Mouse (Mus musculus): ENCODE results near the gene Egfem1.

GRCm38 (mm10) chr3:29421634-29422033 lies 339.8 kb downstream of the Egfem1 start:
- TF ChIP-seq EP300 (IDR thresholded peaks at IDR 0.05; ENCODE audit: low read length), result no peak
- TF ChIP-seq MAFK (IDR thresholded peaks at IDR 0.05; ENCODE audit: insufficient replicate concordance, low read length), result no peak
- TF ChIP-seq POLR2AphosphoS2 (IDR thresholded peaks at IDR 0.05; ENCODE audit: low read depth, low read length), result no peak
- no peak for TF ChIP-seq HCFC1 (IDR thresholded peaks at IDR 0.05; ENCODE audit: low read depth, low read length)
- TF ChIP-seq CTCF (conservative IDR thresholded peaks at IDR 0.05 in 1 of 2, IDR thresholded peaks at IDR 0.05 in 1 of 2; ENCODE audit: low read depth in 2 of 2, low read length in 2 of 2), result no peak
